Mouse (Mus musculus): ENCODE data around the gene Slc4a4. TPM values are rescaled to one million over a fixed set of nuclear protein-coding genes. Genes with fewer than 3 reads are reported as not detected.

The Slc4a4 gene
- 10 to 100 TPM; 16.6 to 22.0 TPM for total RNA-seq (2021)
- long read RNA-seq, experiment 1, partial matches to known transcripts, result 0 of 4 reads
- long read RNA-seq, experiment 1, other reads (novel, unspliced or antisense), result 3 of 4 reads
- long read RNA-seq, experiment 2, partial matches to known transcripts, result 2 of 6 reads
- long read RNA-seq, experiment 2, other reads (novel, unspliced or antisense), result 4 of 6 reads

DNA sequence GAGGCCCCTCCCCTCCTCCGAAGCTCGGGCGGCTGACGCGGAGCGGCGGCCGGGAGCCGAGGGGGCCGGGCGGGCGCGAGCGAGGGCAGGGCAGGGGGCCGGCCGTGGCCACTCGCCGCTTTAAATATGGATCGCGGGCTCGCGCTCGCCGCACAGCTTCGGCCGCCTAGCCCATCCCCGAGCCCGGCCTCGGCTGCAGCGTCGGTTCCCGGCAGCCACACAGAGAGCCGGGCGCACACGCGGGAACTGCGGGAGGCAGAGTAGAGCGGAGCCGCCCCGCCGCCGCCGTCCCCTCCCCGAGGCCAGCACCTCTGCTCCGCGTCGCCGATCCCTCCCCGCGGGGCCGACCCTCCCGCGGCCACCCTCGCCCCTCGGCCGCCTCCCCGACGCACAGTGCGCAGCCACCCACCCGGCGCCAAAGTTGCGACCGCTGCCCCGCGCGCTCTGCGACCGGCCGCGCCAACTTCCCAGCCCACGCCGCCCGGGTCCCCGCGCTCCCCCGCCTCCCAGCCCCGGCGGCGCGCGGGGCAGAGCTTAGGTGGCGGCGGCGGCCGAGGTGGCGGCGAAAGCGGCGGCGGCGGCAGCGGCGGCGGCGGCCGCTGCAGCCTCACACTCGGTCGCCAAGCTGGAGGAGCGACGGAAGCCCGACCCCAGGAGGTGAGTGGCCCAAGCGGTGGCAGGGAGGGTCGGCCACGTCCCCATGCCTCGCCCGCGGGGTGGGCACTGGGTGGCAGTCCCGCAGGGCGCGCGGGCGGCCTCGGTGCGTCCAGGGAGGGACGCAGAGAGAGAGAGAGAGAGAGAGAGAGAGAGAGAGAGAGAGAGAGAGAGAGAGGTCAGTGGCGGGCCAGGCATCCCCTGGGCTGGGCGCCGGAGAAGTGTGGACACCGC, at the start of gene Slc4a4:
Gene Slc4a4 (plus strand): TSS at position 151 of the 888 bp plus-strand sequence.
- intact Hi-C loops (cut with DNase I), result loop anchor here (5.0 kb wide), 3 partner anchors 40 to 495 kb away; no protein-coding TSS in a partner anchor
- peak; percentile 73 to 79 for DNase-seq

DNA sequence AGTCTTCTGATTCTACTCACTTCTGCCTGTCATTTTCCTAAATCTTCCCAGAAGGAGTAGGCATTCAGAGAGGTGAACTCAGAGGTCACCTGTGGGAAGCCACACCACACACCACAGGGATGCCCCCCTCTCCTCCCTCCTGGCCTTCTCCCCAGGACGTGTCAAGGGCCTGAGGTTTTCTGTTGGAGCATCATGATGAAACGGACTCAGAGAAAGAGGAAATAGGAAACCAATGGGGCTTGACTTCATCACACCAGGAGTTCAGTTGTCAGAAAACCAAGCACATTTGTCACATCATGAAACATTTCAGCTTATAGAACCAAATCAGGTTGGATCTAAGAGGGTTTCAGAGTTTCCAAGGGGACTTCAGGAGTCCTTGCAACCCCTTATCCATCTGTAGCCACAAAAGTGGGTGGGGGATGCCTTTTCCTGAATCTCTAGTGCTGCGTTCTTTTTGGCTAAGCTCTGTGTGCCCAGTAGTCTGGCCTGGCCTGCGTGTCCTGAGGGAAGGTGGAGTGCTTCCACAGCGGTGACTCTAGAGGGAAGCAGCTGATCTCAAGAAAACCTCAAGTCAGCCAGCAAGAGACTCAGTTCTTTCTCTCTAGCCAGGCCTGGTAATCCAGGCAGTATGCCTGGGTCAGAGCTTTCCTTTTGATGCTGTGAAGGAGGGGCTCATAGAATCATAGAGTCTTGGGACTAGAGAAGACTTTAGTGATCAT, 46.4 kb upstream of the Slc4a4 start:
- intact Hi-C loops (cut with DNase I), result no loop called here

DNA sequence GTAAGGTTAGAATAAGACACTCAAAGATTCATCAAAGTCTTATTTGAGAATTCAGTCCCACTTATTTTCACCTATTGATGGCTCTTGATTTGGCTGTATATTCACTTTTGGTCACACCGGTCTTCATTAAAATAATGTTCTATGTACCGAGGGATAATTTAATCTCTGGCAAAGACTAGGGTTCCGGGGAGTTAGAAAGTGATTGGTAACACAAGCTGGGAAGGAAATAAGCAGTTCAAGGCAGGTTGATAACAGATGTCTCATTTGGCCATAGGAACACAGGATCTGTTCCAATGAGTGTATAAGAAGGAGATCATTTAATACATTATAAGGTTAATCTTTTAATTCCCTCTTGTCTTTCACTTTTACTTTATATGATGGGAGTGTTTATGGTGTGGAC, 29.3 kb upstream of the Slc4a4 start:
- no peak for DNase-seq
- intact Hi-C loops (cut with DNase I), result no loop called here

More for the DNA sequence above, 46.4 kb upstream of the Slc4a4 start:
- DNase-seq, result no peak

DNA sequence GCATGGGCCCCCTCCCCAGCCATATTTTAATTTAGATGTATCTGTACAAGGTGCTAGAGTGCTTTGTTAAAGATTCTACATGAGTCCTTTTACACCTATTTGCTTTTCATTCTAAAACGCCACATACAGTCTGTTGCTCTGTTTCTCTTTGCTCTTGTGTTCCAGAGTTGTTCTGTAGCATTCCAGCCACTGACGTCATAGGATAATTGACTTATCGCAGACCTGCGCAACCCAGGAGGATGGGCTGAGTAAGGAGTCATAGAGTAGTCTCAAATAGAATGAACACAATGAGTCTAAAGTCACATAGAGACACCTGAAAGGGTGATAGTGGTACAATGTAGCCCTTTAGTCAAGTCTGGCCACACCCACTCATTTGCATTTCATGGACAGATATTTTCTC, 28.8 kb upstream of the Slc4a4 start:
- intact Hi-C loops (cut with DNase I), result no loop called here
- DNase-seq, result no peak

DNA sequence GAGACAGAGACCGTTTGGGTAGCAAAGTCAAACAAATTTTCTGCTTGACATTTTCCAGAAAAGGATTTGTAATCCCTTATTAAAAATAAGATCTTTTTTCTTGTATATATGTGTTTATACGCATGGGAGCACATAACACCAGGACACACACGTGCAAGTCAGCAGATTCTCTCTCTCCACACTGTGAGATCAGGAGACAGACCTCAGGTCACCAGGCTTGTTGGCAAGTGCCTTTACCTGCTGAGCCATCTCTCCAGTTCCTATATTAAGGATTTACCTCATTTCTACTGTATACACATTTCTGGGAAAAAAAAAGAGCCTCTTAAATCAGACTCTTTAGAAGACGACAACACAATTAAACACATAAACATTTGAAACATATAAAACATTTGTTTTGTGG, 28.4 kb upstream of the Slc4a4 start:
- no peak for DNase-seq
- intact Hi-C loops (cut with DNase I), result no loop called here

DNA sequence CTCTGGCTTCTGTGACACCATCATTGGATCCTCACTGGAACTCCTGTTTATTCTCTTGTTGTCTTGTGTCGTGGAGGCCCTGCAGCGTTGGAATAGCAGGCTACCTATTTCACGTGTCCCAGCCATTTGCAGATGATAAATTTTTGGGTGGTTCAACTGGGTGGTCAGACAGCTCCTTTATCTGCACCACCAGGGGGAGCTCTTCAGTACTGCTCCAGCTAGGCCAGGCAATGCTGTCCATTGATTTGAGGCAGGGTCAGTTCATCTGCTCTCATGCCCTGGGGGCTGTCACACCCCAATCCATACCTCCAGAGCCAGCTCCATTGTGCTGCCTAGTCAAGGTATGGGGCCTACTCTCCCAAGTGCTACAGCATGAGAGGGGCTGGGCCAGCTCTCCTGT, 24.5 kb upstream of the Slc4a4 start:
- peak; percentile 14 to 34 for DNase-seq
- intact Hi-C loops (cut with DNase I), result no loop called here

DNA sequence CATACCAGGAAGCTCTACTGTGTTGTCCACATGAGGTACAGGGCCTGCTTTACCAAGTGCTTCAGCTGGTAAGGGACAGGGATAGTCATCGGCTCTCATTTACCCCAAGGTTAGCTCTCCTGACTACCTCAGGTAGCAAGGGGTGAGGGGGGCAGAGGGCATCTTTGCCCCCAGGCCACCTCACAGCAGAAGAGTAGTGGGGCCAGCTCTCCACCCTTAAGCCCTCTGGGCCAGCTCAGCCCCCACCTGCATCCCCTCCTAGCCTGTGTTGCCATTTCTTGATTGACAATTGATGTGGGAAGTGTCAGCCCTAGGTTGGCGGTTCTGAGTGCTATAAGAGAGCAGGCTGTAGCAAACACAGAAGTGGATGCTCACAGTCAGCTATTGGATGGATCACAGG, 23.8 kb upstream of the Slc4a4 start:
- no peak for DNase-seq
- intact Hi-C loops (cut with DNase I), result no loop called here

DNA sequence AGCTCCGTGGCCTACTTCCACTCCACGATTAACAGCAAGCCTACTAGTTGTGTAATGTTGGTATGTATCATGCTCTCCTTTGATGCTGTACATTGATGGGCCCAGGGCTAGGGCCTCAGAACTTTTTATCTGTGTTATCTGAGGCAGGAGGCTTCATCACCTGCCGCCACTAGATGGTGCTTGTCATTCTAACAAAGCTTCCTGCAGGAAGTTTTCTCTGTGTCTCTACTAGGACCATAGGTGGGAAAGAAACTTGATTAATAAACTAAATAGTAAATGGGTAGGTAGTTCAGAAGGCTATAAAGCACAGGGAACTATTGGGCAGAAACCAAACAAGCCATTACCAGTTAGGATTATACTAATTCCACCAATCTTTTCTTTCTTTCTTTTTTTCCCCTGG, 2.5 kb upstream of the Slc4a4 start:
- intact Hi-C loops (cut with DNase I), result no loop called here

DNA sequence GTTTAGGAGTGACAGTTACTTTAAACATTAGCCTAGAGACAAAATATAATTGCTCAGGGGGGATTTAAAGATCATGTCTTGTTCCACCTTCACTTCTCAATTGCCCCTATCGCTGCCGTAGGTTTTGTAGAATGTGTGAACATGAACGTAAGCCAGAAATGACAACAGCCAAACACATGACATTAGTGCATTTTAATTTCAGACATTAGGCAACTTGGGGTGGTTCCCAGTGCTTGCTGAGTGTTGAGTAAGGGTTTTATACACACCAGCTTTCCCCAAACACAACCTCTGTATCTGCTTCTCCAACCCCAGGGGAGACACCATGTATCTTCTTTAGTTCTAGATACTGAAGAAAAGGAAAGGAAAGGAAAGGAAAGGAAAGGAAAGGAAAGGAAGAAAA, 1.1 kb upstream of the Slc4a4 start:
- intact Hi-C loops (cut with DNase I), result loop anchor here (5.0 kb wide), 3 partner anchors 42 to 497 kb away; no protein-coding TSS in a partner anchor
- peak; percentile 9 to 16 for DNase-seq

More for the DNA sequence above, 2.5 kb upstream of the Slc4a4 start:
- peak in 1 of 2 experiments; percentile 55 for DNase-seq

DNA sequence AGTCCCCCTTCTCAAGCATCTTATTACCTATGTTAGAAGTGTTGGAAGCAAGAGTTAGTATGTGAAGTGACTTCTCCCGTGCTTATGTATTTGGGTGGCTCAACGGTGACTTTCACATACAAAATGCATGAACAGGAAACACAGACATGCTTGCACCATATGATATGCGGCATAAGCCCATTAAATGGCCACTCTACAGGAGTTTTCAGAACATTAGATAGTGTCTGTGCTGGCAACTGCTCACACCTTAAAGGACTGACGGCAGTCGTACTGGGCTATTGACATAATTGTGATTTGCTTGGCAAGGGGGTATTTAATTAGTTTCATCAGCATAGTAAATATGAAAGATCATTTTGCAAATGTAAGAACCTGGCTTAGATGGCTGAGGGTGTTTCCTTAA, 674 bp upstream of the Slc4a4 start:
- intact Hi-C loops (cut with DNase I), result loop anchor here (5.0 kb wide), 3 partner anchors 41 to 496 kb away; no protein-coding TSS in a partner anchor
- no peak for DNase-seq

DNA sequence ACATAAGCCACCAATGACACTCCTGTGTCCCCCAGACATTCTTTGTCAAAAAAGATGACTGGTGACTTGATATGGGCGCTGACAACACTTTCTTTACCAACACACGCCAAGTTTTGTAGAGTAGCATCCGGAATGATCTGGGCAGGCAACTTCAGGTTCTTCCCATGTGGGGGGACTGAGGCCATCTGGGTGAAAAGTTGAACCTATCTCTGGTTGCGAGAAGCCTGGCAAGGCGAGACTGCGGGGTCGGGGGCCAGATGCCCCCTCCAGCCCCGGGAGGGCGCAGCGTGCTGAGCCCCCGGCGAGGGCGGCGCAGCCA, 310 bp upstream of the Slc4a4 start:
- intact Hi-C loops (cut with DNase I), result loop anchor here (5.0 kb wide), 3 partner anchors 41 to 496 kb away; no protein-coding TSS in a partner anchor

DNA sequence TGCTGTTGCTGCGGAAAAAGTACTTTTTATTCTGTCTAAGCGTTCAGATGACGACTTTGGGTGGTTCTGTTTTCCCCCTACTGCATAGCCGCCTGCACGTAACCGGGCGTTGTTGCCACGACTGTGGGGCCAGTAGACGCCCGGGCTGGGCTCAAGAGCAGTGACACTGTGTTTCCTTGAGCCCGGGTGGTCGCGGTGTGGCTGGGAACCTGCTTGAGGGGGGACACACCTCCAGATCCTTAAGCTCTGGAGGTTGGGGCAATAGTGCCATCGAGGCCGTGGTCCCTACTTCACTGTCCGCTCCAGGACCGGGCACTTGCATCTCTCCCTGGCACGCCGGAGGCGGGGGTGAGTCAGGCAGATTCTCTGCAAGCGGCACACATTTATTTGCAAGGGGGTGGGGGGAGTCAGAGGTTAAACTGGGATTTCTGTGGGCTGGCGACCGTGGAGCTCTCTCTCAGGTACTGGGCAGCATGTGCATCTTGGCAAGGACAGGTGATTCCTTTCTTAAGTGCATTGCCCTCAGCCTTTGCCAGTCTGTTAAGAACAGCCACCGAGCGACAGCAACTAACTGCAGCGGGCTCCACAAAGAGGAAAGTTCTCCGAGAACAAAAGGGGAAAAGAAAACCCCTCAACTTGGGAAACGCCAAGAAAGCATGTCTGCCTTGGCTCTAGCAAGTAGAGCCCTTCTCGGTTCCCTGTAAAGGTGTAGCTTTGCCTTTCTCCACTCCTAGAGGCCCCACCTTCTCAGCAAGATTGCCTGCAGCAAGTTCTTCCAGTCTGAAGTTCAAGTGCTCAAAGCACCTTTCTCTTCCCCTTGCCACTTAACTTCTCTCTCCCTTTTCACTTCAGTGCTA, 1.2 kb downstream of the Slc4a4 start:
- intact Hi-C loops (cut with DNase I), result loop anchor here (5.0 kb wide), 3 partner anchors 40 to 495 kb away; no protein-coding TSS in a partner anchor
- peak; percentile 19 to 36 for DNase-seq

More for the DNA sequence above, 310 bp upstream of the Slc4a4 start:
- no peak for DNase-seq

DNA sequence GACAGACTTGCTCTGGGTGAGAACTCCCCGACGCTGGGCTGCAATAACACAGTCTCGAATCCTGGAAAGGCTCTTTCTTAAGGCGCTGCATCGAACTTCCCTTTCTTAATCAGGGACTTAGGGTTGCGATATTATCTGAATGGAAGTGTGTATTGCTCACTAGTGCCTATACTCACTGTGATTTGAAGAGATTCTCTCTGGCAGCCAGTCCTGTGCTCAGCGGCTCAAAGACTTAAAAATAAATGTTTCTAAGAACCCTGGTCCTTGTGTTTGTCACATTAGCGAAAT, 1.7 kb downstream of the Slc4a4 start:
- intact Hi-C loops (cut with DNase I), result loop anchor here (5.0 kb wide), 3 partner anchors 39 to 494 kb away; no protein-coding TSS in a partner anchor

DNA sequence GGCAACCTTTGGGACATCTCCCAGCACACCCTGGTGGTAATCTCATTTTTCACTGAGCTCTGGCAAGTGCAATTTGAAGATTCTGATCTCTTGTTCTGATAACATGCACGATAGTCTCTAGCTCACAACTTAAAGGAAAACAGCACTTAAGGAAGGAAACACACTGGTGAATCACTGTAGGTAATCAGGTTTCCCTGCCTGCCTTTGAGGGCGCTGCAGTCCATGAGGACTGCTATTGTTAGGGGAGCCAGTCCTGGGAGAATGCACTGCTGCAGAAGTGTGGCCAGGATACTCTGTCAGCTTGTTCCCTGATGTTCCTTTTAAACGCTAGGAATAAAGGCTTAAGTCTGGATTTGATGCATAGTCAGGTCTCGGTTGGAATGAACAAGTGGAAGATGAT, 2.7 kb downstream of the Slc4a4 start:
- peak in 1 of 2 experiments; percentile 16 for DNase-seq
- intact Hi-C loops (cut with DNase I), result loop anchor here (5.0 kb wide), 3 partner anchors 38 to 493 kb away; no protein-coding TSS in a partner anchor

More for the DNA sequence above, 1.7 kb downstream of the Slc4a4 start:
- DNase-seq, result no peak

DNA sequence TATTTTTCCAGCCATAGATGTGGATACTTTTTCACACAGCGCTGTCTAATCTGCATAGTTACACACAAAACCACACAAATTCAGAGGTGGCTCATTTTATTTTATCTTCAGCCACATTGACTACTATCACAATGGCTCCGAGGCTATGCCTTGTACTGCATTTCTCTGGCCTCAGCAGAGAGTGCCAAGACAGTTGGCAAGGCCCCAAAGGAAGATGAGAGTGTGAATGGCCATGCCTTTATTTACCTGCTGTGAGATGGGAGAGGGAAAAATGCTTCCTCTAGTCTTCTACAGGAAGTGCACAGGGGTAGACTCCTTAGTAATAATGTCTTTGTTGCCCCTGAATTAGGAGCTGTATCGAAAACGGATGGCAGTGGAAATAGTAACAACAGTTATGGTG, 3.5 kb downstream of the Slc4a4 start:
- DNase-seq, result no peak
- intact Hi-C loops (cut with DNase I), result no loop called here

DNA sequence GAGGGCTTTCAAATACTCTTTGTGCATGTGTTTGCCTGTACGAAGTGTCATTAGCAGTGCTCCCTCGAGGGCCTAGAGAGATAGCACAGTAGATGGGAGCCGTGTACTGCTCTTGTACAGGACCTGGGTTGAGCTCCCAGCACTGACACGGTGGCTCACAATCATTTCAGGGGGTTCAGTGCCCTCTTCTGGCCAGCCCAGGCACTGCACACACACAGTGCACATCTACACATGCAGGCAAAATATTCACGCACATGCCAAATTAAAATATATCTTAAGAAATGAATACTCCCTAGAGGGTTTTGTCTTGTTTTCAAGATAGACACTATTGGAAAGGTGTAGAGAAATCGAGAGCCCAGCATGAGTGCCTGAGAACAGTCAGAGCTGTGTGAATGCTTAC, 10.0 kb downstream of the Slc4a4 start:
- no peak for DNase-seq
- intact Hi-C loops (cut with DNase I), result no loop called here

DNA sequence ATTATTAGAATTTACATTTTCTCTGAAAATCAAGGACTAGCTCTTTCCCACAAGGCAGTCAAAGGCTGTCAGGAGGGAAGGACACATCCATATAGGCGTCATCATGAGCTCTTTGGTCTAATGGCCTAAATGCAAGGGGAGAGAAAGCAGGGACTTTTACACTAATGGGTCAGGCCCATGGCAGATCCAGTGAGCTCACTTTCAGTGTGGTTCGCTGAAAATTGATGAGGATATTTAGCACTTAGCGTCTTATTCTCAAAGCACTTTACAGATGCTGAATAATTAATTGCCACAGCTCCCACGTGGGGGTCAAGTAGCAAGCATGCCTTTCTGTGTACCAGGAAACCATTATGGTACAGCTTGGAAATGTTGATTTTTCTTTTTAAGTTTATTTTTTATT, 16.5 kb downstream of the Slc4a4 start:
- intact Hi-C loops (cut with DNase I), result no loop called here
- DNase-seq, result no peak

DNA sequence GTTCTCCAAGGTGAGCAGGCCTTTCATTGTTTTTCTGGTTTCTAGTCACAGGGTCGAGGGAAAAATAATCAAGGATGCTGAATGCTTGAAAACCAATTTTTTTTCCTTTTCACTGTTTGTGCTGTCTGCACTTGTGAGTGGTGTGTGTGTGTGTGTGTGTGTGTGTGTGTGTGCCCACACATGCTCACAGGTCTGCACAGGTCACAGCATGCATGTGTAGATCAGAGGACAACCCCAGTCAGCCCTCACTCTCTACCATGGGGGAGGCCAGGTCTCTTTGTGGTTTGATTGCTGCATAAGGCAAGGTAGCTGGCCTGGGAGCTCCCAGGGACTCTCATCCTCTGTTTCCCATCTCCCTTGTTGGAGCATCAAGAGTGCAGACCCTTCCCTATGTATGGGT, 16.9 kb downstream of the Slc4a4 start:
- intact Hi-C loops (cut with DNase I), result no loop called here
- DNase-seq, result no peak

DNA sequence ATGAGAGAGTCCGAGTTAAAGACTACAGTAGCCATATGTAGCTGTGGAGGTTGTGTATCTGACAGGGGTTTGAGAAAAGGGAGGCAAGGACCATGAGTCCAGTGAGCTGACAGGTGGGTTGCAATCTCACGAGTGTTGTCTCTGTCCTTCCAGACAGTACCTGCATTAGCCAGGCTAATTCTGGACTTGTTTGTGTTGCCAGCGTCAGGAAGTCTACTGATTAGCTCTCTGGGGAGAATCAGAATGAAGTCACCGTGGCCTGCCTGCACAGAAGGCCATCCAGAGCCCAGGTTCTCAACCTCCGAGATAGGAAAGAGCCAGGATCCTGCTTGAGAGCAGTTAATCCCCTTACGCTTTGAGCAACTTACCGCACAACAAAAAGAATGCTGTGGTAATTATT, 18.2 kb downstream of the Slc4a4 start:
- intact Hi-C loops (cut with DNase I), result no loop called here
- no peak for DNase-seq

DNA sequence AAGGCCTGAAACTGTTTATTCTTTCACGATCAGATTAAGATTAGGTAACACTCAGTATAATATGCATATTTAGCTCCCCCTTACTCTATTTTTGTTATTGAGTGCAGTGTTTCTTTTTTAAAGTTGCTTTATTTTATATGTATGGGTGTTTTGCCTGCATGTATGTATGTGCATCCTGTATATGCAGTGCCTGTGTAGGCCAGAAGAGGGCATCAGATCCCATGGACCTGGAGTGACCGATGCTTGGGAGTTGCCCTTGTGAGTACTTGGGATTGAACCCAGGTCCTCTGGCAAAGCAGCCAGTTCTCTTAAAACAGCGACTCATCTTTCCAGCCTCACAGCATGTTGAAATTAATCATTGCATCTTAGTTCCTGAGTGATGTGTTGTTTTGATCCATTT, 21.0 kb downstream of the Slc4a4 start:
- intact Hi-C loops (cut with DNase I), result no loop called here
- DNase-seq, result no peak
